Mouse (Mus musculus) c-Kit-positive CD71-positive TER-119-positive erythroid progenitor cells, embryonic 14.5 days (primary cell): ENCODE measurements around the gene Prss12.

Experiments
- DNase-seq: peaks from one replicate; pipeline ENCODE4 v3.0.0-alpha.2; 2013; ENCODE audit warnings: low spot score

Prss12 gene

DNA sequence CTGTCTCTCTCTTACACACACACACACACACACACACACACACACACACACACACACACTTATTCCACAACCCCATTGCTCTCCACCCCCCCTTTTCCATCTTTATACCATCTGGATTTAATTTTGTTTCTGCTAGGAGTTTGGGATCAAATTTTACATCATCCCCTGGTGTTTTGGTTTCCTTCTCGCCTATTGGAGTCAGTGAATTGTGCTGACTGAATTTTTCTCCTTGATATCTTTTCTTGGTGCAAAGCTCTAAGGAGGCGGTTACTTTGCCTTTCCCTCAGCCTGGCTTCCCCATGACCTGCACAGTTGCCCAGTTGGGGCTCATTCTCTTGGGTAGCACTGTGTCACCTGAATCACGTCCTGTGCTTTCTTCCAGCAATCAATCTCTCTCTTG, 30.1 kb downstream of the Prss12 start:
- DNase-seq: no peak

- DNase-seq: no peak
Measured at GRCm38 (mm10) chr3:123481266-123481665, 34.6 kb downstream of the Prss12 start.

- no peak for DNase-seq
Measured at GRCm38 (mm10) chr3:123491814-123492213, 45.1 kb downstream of the Prss12 start.

GRCm38 (mm10) chr3:123493163-123493562, 46.5 kb downstream of the Prss12 start:
- no peak for DNase-seq

GRCm38 (mm10) chr3:123495088-123495487, 48.4 kb downstream of the Prss12 start:
- no peak for DNase-seq

DNA sequence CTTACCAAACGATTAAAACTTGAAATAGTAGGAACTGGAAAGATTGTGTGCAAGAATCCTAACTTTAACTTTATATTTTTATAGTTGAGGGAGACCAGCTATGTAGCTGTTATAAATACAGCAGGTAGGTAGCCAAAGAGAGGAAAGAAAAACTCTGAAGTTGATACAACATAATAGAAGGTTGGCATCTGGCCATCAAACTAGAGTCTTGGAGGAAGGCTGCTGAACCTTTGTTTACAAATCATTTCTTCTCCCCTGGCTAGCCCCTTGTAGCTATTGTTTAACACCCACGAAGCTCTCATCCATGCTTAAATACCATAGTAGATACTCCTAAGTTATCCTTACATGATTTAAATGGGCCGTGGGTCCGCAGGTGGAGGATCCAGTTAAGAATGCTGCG, 52.1 kb downstream of the Prss12 start:
- DNase-seq: no peak

DNA sequence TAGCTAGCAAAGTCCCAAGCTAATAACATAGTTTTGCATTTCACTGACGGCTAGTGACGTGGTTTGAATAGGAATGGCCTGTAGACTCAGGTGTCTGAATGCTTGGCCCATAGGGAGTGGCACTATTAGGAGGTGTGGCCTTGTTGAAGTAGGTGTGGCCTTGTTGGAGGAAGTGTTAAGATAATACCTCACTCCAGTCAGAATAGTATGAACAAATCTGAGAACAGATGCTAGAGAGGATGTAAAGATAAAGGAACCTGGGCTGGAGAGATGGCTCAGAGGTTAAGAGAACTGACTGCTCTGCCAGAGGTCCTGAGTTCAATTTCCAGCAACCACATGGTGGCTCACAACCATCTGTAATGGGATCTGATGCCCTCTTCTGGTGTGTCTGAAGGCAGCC, 55.1 kb downstream of the Prss12 start:
- DNase-seq: peak; percentile 13

DNA sequence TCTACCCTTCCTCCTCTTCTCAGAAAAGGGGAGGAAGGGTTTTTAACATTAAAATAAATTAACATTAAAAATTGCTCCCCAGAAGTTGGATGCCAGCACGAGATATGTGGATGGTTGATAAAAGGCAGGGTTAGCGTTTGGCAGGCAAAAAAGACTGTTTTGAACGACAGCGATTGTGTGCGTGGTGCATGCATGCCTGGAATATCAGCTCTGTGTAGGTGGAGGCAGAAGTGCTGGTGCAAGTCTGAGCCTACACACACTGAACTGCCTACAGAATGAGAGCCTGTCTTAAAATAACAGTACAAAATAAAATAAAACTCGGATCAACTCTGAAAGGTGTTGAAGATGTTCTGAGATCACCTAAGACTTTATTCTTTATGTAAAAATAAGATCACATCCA, 57.2 kb downstream of the Prss12 start:
- DNase-seq: no peak

- no peak for DNase-seq
Measured at GRCm38 (mm10) chr3:123504783-123505182, 58.1 kb downstream of the Prss12 start.

DNA sequence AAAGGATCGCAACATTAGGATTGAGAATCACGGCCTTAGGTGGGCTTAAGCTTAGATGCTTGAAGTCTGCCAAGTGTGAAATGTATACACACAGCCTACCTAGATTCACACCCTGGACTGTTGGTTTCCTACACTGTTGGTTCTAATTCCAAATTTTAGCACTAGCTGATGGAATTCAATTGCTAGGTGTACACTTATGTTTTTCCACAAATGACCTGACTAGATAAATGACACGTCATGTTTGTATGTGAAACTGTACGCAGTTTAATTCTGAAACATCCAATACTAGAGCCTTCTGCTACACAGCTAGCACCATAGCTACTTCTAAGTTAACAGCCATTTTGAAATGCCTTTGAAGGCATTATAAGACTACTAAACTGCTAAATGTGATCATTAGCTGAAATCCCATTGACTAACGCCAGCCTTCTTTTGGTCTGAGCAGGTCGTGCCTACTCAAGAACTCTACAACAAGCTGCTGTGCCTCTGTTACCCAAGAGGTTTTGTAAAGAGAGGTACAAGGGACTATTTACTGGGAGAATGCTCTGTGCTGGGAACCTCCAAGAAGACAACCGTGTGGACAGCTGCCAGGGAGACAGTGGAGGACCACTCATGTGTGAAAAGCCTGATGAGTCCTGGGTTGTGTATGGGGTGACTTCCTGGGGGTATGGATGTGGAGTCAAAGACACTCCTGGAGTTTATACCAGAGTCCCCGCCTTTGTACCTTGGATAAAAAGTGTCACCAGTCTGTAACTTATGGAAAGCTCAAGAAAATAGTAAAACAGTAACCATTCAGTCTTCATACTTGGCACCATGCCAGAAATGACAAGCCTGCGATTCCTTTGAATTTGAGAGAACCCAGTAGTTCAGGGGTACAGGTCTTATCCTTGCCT, 59.3 kb downstream of the Prss12 start:
- DNase-seq: peak; percentile 37

GRCm38 (mm10) chr3:123506699-123507662, 60.3 kb downstream of the Prss12 start:
- DNase-seq: peak; percentile 69

DNA sequence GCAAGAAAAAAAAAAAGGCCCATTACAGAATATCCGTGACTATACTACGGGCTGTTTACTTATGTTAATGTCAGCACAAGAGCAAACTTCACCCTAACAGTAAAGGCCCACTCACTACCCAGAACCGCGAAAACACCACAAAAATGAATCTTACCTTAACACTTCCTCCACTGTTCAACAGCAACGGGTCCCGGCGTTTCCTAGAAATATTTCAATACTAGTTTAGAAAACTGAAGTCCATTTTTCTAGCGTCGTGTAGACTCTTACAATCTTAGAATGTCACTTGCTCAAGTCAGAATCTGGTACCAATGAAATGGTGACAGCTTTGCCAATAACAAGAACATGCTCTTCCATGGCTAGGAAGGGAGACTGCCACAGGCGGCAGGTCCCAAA, 60.9 kb downstream of the Prss12 start:
- DNase-seq: peak; percentile 4

DNA sequence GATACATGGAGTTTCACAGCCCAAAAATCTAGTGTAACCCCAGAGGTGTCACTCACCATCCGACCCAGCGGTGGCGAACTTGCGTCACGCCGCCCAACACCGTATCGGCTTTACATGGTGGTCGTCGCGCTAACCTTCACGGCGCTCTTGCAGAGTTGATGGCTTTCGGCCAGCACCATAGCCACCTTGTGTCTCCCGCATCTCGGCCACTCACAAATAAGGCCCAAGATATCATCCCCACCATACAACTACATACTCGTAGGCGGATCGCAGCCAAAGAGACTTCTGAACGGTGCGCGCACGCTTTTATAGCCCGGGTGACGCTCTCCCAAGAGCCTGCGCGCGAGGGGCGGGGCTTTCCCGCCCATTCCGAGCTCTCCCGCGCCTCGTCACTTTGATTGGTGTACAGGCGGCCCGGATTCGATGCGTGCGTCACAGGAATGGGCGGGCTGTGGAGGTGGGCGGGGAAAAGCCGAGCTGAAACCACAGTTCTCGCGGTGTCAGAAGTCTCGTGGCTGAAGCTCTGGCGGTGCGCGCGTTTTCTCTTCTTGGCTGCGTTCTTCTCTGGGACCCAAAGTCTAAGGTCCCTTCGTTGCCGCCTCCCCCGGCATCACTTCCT, 61.5 kb downstream of the Prss12 start:
- peak; percentile 99 for DNase-seq

- DNase-seq: no peak
Measured at GRCm38 (mm10) chr3:123508675-123509376, 62.1 kb downstream of the Prss12 start.

DNA sequence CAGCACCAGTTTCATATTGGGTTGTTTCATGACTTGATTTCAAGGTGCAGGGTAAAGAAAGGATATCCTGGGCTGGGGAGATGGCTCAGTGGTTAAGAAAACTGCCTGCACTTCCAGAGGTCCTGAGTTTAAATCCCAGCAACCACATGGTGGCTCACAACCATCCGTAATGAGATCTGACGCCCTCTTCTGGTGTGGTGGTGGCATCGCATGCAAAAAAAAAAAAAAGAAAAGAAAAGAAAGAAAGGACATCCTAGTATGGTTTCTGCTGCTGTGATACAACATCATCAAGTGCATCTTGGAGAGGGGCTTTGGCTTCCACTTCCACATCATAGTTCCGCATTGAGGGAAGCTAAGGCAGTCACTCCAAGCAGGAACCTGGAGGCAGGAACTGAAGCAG, 65.1 kb downstream of the Prss12 start:
- no peak for DNase-seq

- DNase-seq: no peak
Measured at GRCm38 (mm10) chr3:123514886-123515285, 68.2 kb downstream of the Prss12 start.

- peak; percentile 65 for DNase-seq
Measured at GRCm38 (mm10) chr3:123515600-123516359, 69.1 kb downstream of the Prss12 start.

GRCm38 (mm10) chr3:123516784-123517183, 70.1 kb downstream of the Prss12 start:
- no peak for DNase-seq

- DNase-seq: no peak
Measured at GRCm38 (mm10) chr3:123526313-123527067, 79.8 kb downstream of the Prss12 start.
